Mouse (Mus musculus): Measurements from ENCODE around the gene Nek1.

DNA sequence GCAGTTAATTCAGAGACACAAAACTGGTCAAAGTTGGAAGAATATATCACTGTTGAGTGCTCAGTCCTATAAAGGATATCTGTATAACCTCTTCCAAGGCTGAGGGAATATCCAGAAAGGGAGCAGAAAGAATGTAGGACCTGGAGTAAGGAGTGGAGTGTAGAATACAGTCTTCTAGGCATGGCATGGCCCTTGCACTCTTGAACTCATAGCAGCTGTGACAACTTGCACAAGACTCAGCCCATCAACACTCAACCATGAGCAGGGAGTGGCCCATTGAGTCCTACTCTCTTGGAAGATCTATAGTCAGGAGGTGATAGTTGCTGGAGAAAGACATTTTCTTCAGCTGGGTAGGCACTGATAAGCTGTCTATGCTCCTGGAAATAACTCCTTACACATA is 149.8 kb downstream of the Nek1 start:
- no peak for TF ChIP-seq CTCF (IDR thresholded peaks at IDR 0.05; ENCODE audit: insufficient read depth, low read length)
- TF ChIP-seq POLR2A (IDR thresholded peaks at IDR 0.05; ENCODE audit: borderline replicate concordance, extremely low read depth, low read depth, low read length), result no peak

Measured in lung, adult 2 months (tissue).